Mouse (Mus musculus): ENCODE data around the gene Id2. TPM values are rescaled to one million over a fixed set of nuclear protein-coding genes. Genes with fewer than 3 reads are reported as not detected.

The Id2 gene
- total and polyA plus RNA-seq, 2 experiments from 2014 or later = 83.7 to 131 TPM

DNA sequence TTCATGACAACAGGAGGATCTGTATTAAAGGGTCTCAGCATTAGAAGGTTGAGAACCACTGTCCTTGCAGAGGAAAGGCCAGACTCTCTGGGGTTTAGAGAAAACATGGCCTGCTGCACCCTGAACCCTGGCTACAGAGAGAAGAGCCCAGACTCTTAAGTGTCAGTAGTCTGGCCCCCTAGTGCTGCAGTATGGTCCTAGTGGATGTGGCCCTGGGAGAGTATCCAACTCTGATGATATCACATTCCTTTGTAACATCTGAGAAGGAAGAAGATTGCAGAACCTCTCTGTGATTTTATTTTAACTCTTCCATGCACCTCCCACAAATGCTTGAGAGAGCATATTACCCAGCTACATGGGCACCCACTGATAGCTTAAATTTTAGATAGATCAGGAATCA, 7.6 kb upstream of the Id2 start:
- ATAC-seq (ENCODE audit: insufficient read depth, low read depth) (no peak), DNase-seq (ENCODE audit: low spot score) (no peak)
- Histone ChIP-seq H3K9me3 (replicated peaks; ENCODE audit: control insufficient read depth, low read length) (no peaks in the 10 kb centered on the region), H3K4me2 (ENCODE audit: low read depth, low read length) (no peak overlapping the region), H3K36me3 (replicated peaks; ENCODE audit: control insufficient read depth, insufficient read depth, low read length) (no peaks in the 10 kb centered on the region), H3K4me1 (ENCODE audit: control insufficient read depth, insufficient read depth) (peaks cover 8% of the 10 kb centered on the region; the same call in 1 of the 2 replicates), H3K4me3 (ENCODE audit: low read depth, low read length) (no peak overlapping the region), H3K27me3 (ENCODE audit: control insufficient read depth, insufficient read depth, low read length) (no peaks in the 10 kb centered on the region), H3K27ac (ENCODE audit: low read depth) (no peak overlapping the region), H3K9ac (replicated peaks; ENCODE audit: low read depth, low read length) (no peak overlapping the region)
- TF ChIP-seq EP300 (IDR thresholded peaks at IDR 0.05; ENCODE audit: low read depth) (no peak), CTCF (IDR thresholded peaks at IDR 0.05; ENCODE audit: low read depth) (no peak)

- no peaks in the 10 kb centered on the region for H3K9me3 ChIP-seq (replicated peaks; ENCODE audit: control insufficient read depth, low read length)
- no peak overlapping the region for H3K27ac ChIP-seq (ENCODE audit: low read depth)
- no peak overlapping the region for H3K4me2 ChIP-seq (ENCODE audit: low read depth, low read length)
- TF ChIP-seq EP300 (IDR thresholded peaks at IDR 0.05; ENCODE audit: low read depth) = no peak
- TF ChIP-seq CTCF (IDR thresholded peaks at IDR 0.05; ENCODE audit: low read depth) = no peak
- no peak for DNase-seq (ENCODE audit: low spot score)
- peaks cover 8% of the 10 kb centered on the region; the same call in 1 of the 2 replicates for H3K4me1 ChIP-seq (ENCODE audit: control insufficient read depth, insufficient read depth)
- H3K36me3 ChIP-seq (replicated peaks; ENCODE audit: control insufficient read depth, insufficient read depth, low read length) = no peaks in the 10 kb centered on the region
- H3K27me3 ChIP-seq (ENCODE audit: control insufficient read depth, insufficient read depth, low read length) = no peaks in the 10 kb centered on the region
- H3K4me3 ChIP-seq (ENCODE audit: low read depth, low read length) = no peak overlapping the region
- no peak overlapping the region for H3K9ac ChIP-seq (replicated peaks; ENCODE audit: low read depth, low read length)
- WGBS = 77% methylated on average over 6 of the region's 6 CpGs
- no peak for ATAC-seq (ENCODE audit: insufficient read depth, low read depth)
Observed at GRCm38 (mm10) chr12:25103911-25104310, 7.0 kb upstream of the Id2 start.

DNA sequence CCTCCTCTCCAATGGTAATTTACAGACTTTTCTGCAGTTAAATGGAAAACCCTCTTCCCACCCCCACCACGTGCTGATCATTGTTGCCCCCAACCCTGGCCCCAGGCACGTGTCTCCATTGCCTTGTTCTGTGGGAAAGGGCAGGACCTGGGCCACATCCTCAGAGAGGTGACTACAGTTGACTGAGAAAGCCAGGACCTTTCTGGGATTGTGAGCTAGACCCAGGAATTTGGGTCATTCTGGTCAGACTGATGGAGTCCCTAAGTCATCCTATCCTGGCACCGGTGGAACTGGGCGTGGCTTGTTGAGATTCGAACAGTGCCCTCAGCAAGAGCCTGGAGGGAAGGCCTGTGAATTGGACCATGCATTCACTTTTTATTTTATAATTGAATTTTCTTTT, 4.4 kb upstream of the Id2 start:
- no peaks in the 10 kb centered on the region for H3K9me3 ChIP-seq (replicated peaks; ENCODE audit: control insufficient read depth, low read length)
- peak overlapping the region; percentile 76 for H3K4me2 ChIP-seq (ENCODE audit: low read depth, low read length)
- no peak for TF ChIP-seq CTCF (IDR thresholded peaks at IDR 0.05; ENCODE audit: low read depth)
- no peak for TF ChIP-seq EP300 (IDR thresholded peaks at IDR 0.05; ENCODE audit: low read depth)
- no peak overlapping the region for H3K9ac ChIP-seq (replicated peaks; ENCODE audit: low read depth, low read length)
- peak overlapping the region; percentile 95; the same call in 1 of the 2 replicates for H3K27ac ChIP-seq (ENCODE audit: low read depth)
- ATAC-seq (ENCODE audit: insufficient read depth, low read depth) (no peak), DNase-seq (ENCODE audit: low spot score) (no peak)
- WGBS = 43% methylated on average over 5 of the region's 5 CpGs
- peaks cover 26% of the 10 kb centered on the region for H3K4me1 ChIP-seq (ENCODE audit: control insufficient read depth, insufficient read depth)
- peak overlapping the region; percentile 53 for H3K4me3 ChIP-seq (ENCODE audit: low read depth, low read length)
- H3K36me3 ChIP-seq (replicated peaks; ENCODE audit: control insufficient read depth, insufficient read depth, low read length) = no peaks in the 10 kb centered on the region
- H3K27me3 ChIP-seq (ENCODE audit: control insufficient read depth, insufficient read depth, low read length) = no peaks in the 10 kb centered on the region

DNA sequence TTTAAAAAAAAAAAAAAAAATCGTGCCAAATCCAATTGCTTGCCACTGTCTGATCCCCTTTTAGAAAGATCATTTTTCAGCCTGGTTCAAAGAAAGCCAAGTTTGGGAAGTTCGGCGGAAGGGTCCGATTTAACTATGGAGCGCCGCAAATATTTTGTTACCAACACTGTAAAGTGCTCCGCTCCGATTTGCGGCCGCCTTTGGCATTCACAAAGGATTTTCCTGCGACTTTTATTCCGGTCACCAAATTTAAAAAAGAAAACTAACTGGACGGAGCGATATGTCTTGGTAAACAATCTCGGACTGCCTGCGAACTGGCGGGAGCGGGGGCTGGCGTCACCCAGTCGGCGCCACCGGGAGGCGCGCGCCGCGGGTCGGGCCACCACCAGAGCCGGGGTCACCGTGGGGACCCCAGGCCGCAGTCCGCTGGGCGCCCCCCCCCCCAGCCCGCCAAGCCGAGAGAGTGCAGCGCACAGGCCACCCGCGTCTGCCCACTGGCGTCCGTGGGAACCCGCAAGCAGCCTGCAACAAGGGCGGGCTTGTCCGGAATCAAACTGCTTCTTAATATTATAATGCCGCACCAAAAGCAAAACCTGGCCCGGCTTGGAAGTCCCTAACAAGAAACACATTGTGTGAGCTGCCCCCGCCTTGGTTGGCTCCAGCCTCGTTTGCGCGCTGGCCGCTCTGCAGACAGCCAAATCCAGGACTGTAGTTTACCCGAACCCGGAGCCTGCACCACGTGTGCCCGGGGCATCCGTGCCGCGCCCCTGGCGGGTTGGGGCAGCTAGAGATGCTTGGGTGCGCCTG, 3.7 kb upstream of the Id2 start:
- no peaks in the 10 kb centered on the region for H3K9me3 ChIP-seq (replicated peaks; ENCODE audit: control insufficient read depth, low read length)
- peak overlapping the region; percentile 95 for H3K27ac ChIP-seq (ENCODE audit: low read depth)
- ATAC-seq (ENCODE audit: insufficient read depth, low read depth) = no peak
- WGBS = under 1% methylated on average over 55 of the region's 59 CpGs
- H3K9ac ChIP-seq (replicated peaks; ENCODE audit: low read depth, low read length) = peak overlapping the region; percentile 56
- TF ChIP-seq CTCF (IDR thresholded peaks at IDR 0.05; ENCODE audit: low read depth) (no peak), EP300 (IDR thresholded peaks at IDR 0.05; ENCODE audit: low read depth) (no peak)
- peak; percentile 39 for DNase-seq (ENCODE audit: low spot score)
- H3K36me3 ChIP-seq (replicated peaks; ENCODE audit: control insufficient read depth, insufficient read depth, low read length) = no peaks in the 10 kb centered on the region
- H3K4me1 ChIP-seq (ENCODE audit: control insufficient read depth, insufficient read depth) = peaks cover 26% of the 10 kb centered on the region
- no peaks in the 10 kb centered on the region for H3K27me3 ChIP-seq (ENCODE audit: control insufficient read depth, insufficient read depth, low read length)
- peak overlapping the region; percentile 76 for H3K4me2 ChIP-seq (ENCODE audit: low read depth, low read length)
- H3K4me3 ChIP-seq (ENCODE audit: low read depth, low read length) = peak overlapping the region; percentile 53

DNA sequence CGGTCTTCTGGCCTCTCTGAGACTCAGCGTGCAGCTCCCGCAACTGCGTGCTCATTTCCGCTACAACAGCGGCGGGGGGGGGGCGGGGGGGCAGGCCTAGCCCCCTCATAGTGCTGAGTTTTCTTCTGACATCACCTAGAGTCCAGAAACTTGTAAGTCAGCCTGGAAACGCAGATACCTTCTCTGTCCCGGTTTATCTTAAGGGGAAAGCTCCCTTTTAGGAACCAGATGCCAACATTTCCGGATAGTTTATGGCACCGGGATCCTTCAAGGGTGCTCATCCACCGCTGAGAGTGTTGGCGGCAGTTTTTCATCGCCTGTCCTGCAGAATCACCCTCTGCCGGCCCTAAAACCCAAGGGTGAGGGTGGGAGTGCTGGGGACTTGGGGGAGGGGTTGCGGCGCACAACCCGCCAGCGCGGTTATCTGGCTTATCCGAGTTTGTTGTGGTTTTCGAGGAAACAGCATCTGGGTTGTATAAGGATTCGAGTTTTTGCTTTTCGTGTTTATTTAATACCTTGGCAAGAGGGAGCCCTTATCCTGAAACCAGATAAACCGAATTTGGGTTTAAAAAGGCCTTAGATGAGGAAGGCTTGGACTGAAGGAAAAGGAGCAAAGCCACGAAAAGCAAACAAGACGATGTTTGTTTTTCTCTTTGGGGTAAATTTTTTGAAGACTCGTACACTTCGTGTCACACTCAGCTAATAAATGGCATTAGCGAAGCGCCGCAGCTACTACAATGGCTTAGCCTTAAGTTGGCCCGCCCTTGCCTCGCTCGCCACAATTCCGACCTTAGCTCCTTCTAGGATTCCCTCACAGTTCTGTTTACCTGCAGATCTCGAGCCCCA, 2.8 kb upstream of the Id2 start:
- Histone ChIP-seq H3K27me3 (ENCODE audit: control insufficient read depth, insufficient read depth, low read length) (no peaks in the 10 kb centered on the region), H3K27ac (ENCODE audit: low read depth) (peak overlapping the region; percentile 95), H3K4me1 (ENCODE audit: control insufficient read depth, insufficient read depth) (peaks cover 26% of the 10 kb centered on the region), H3K9ac (replicated peaks; ENCODE audit: low read depth, low read length) (peak overlapping the region; percentile 56), H3K9me3 (replicated peaks; ENCODE audit: control insufficient read depth, low read length) (no peaks in the 10 kb centered on the region), H3K36me3 (replicated peaks; ENCODE audit: control insufficient read depth, insufficient read depth, low read length) (no peaks in the 10 kb centered on the region), H3K4me2 (ENCODE audit: low read depth, low read length) (peak overlapping the region; percentile 76), H3K4me3 (ENCODE audit: low read depth, low read length) (peak overlapping the region; percentile 53)
- DNase-seq (ENCODE audit: low spot score) = peak; percentile 61
- ATAC-seq (ENCODE audit: insufficient read depth, low read depth) = no peak
- under 1% methylated on average over 37 of the region's 38 CpGs for WGBS
- TF ChIP-seq CTCF (IDR thresholded peaks at IDR 0.05; ENCODE audit: low read depth) = no peak
